Mouse (Mus musculus): ENCODE measurements around the gene Tysnd1. TPM values are rescaled to one million over a fixed set of nuclear protein-coding genes. Genes with fewer than 3 reads are reported as not detected.

The Tysnd1 gene
- total and polyA plus RNA-seq, 3 experiments, result 72.7 to 119 TPM; not detected in 1

GRCm38 (mm10) chr10:61738126-61738525 lies 42.8 kb downstream of the Tysnd1 start:
- H3K4me1 ChIP-seq (ENCODE audit: control insufficient read depth in 1 of 2, insufficient read depth in 2 of 2, low read length in 2 of 2), result no peaks in the 10 kb centered on the region
- no peak overlapping the region for H3K4me3 ChIP-seq (ENCODE audit: control insufficient read depth in 1 of 2, insufficient read depth in 1 of 2, low read depth in 2 of 2, low read length in 2 of 2)
- DNase-seq (ENCODE audit: low read depth, low spot score), result no peak
- H3K27me3 ChIP-seq (ENCODE audit: control insufficient read depth in 1 of 2, insufficient read depth in 2 of 2, low read length in 2 of 2), result no peaks in the 10 kb centered on the region
- H3K36me3 ChIP-seq (ENCODE audit: control insufficient read depth in 1 of 2, insufficient read depth in 2 of 2, low read length in 2 of 2), result no peaks in the 10 kb centered on the region
- no peak overlapping the region for H3K27ac ChIP-seq (ENCODE audit: control insufficient read depth, low read depth, low read length)
- TF ChIP-seq SIN3A (IDR thresholded peaks at IDR 0.05; ENCODE audit: low read length) (no peak), TCF12 (IDR thresholded peaks at IDR 0.05; ENCODE audit: low read depth, low read length) (no peak), MYB (IDR thresholded peaks at IDR 0.05; ENCODE audit: low read depth, low read length) (no peak), JUND (IDR thresholded peaks at IDR 0.05; ENCODE audit: low read depth, low read length) (no peak), MAZ (IDR thresholded peaks at IDR 0.05; ENCODE audit: low read depth, low read length) (no peak), NRF1 (IDR thresholded peaks at IDR 0.05; ENCODE audit: insufficient read depth, low read depth, low read length, poor library complexity, severe bottlenecking) (no peak), RAD21 (IDR thresholded peaks at IDR 0.05; ENCODE audit: low read depth, low read length) (no peak), TBP (IDR thresholded peaks at IDR 0.05; ENCODE audit: low read depth, low read length) (no peak), POLR2AphosphoS2 (IDR thresholded peaks at IDR 0.05; ENCODE audit: low read length) (no peak), ZKSCAN1 (IDR thresholded peaks at IDR 0.05; ENCODE audit: low read depth, low read length) (no peak), ZMIZ1 (IDR thresholded peaks at IDR 0.05; ENCODE audit: low read depth, low read length) (no peak), RCOR1 (IDR thresholded peaks at IDR 0.05; ENCODE audit: low read depth, low read length) (no peak), CTCF (IDR thresholded peaks at IDR 0.05 in 2 of 3, conservative IDR thresholded peaks at IDR 0.05 in 1 of 3; ENCODE audit: control insufficient read depth in 1 of 3, insufficient read depth in 1 of 3, low read depth in 2 of 3, low read length in 3 of 3, poor library complexity in 1 of 3, severe bottlenecking in 1 of 3) (no peak), USF1 (IDR thresholded peaks at IDR 0.05; ENCODE audit: low read depth, low read length) (no peak)
- no peaks in the 10 kb centered on the region for H3K9me3 ChIP-seq (replicated peaks; ENCODE audit: insufficient read depth, low read length)
- no peak overlapping the region for H3K9ac ChIP-seq (ENCODE audit: control insufficient read depth, low read depth, low read length, poor library complexity, severe bottlenecking)
- H3K79me2 ChIP-seq (ENCODE audit: control insufficient read depth, insufficient read depth, low read length, poor library complexity), result no peaks in the 10 kb centered on the region

GRCm38 (mm10) chr10:61741306-61741705 lies 46.0 kb downstream of the Tysnd1 start:
- Histone ChIP-seq H3K9me3 (replicated peaks; ENCODE audit: insufficient read depth, low read length) (no peaks in the 10 kb centered on the region), H3K79me2 (ENCODE audit: control insufficient read depth, insufficient read depth, low read length, poor library complexity) (no peaks in the 10 kb centered on the region), H3K4me1 (ENCODE audit: control insufficient read depth in 1 of 2, insufficient read depth in 2 of 2, low read length in 2 of 2) (no peaks in the 10 kb centered on the region), H3K36me3 (ENCODE audit: control insufficient read depth in 1 of 2, insufficient read depth in 2 of 2, low read length in 2 of 2) (no peaks in the 10 kb centered on the region), H3K27me3 (ENCODE audit: control insufficient read depth in 1 of 2, insufficient read depth in 2 of 2, low read length in 2 of 2) (no peaks in the 10 kb centered on the region), H3K4me3 (ENCODE audit: control insufficient read depth in 1 of 2, insufficient read depth in 1 of 2, low read depth in 2 of 2, low read length in 2 of 2) (no peak overlapping the region), H3K27ac (ENCODE audit: control insufficient read depth, low read depth, low read length) (no peak overlapping the region), H3K9ac (ENCODE audit: control insufficient read depth, low read depth, low read length, poor library complexity, severe bottlenecking) (no peak overlapping the region)
- DNase-seq (ENCODE audit: low read depth, low spot score), result no peak
- TF ChIP-seq GABPA (IDR thresholded peaks at IDR 0.05; ENCODE audit: low read depth, low read length) (no peak), NRF1 (IDR thresholded peaks at IDR 0.05; ENCODE audit: insufficient read depth, low read depth, low read length, poor library complexity, severe bottlenecking) (no peak), E2F4 (IDR thresholded peaks at IDR 0.05; ENCODE audit: borderline replicate concordance, low read depth, low read length) (no peak), TAL1 (IDR thresholded peaks at IDR 0.05; ENCODE audit: low read length) (no peak), ETS1 (IDR thresholded peaks at IDR 0.05; ENCODE audit: low read depth, low read length) (no peak), CHD1 (IDR thresholded peaks at IDR 0.05; ENCODE audit: low read depth, low read length) (no peak), ELF1 (IDR thresholded peaks at IDR 0.05; ENCODE audit: low read depth, low read length) (no peak), MYC (IDR thresholded peaks at IDR 0.05; ENCODE audit: low read depth, low read length) (no peak), JUND (IDR thresholded peaks at IDR 0.05; ENCODE audit: low read depth, low read length) (no peak), UBTF (IDR thresholded peaks at IDR 0.05; ENCODE audit: borderline replicate concordance, insufficient read depth, low read depth, low read length) (no peak), GATA1 (IDR thresholded peaks at IDR 0.05; ENCODE audit: low read depth, low read length) (no peak), MYB (IDR thresholded peaks at IDR 0.05; ENCODE audit: low read depth, low read length) (no peak), TBP (IDR thresholded peaks at IDR 0.05; ENCODE audit: low read depth, low read length) (no peak), ZKSCAN1 (IDR thresholded peaks at IDR 0.05; ENCODE audit: low read depth, low read length) (no peak), USF2 (IDR thresholded peaks at IDR 0.05; ENCODE audit: borderline replicate concordance in 1 of 2, insufficient read depth in 1 of 2, low read depth in 1 of 2, low read length in 2 of 2) (no peak), BHLHE40 (IDR thresholded peaks at IDR 0.05; ENCODE audit: borderline replicate concordance, low read depth, low read length) (no peak)
